Mouse (Mus musculus): Measurements from ENCODE around the gene Hamp2.
"Not testable (repeated sequence)": the region's sequence is repeated elsewhere in the genome, so short reads cannot be mapped to it uniquely, and the experiment has no call there.

Hamp2 gene

DNA sequence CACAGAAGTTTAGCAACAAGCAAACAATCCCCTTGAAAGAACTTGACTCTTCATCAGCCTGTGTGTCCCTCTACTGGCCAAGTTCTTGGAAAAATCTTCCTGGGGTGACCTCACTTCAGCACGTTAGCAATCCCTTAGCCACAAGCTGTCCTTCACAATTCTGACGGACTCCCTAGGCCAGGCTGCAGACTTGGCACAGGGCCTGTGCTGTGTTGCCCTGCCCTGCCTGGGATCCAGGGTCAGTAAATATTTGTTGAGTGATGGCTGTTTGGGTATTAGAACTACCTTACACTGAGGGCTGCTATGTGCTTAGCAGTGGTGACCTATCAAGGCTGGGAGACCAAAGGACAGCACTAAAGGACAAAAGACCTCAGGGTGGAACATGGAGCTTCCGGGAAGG is 29.6 kb upstream of the Hamp2 start:
- no peak for DNase-seq (ENCODE audit: low read depth in 2 of 2, low spot score in 2 of 2)

DNA sequence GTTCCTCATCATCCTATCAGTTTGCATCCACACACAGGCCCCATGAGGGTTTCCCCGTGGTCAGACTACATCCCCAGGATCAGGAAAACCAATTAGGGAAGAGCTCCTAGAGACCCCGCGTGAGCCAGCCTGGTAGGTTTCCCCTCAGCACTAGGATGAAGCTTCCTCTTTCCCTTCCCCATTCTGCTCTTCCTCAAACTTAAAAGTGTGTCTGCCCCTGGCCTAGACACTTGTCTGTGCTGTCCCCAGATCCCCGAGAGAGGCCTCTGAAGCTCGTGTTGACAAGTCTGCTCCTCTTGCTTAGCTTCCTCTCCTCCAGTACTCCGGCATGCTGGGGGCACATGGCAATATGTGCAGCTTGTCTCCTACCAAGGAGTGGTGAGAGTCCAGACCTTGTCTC is 29.0 kb upstream of the Hamp2 start:
- no peak for DNase-seq (ENCODE audit: low read depth in 2 of 2, low spot score in 2 of 2)

DNA sequence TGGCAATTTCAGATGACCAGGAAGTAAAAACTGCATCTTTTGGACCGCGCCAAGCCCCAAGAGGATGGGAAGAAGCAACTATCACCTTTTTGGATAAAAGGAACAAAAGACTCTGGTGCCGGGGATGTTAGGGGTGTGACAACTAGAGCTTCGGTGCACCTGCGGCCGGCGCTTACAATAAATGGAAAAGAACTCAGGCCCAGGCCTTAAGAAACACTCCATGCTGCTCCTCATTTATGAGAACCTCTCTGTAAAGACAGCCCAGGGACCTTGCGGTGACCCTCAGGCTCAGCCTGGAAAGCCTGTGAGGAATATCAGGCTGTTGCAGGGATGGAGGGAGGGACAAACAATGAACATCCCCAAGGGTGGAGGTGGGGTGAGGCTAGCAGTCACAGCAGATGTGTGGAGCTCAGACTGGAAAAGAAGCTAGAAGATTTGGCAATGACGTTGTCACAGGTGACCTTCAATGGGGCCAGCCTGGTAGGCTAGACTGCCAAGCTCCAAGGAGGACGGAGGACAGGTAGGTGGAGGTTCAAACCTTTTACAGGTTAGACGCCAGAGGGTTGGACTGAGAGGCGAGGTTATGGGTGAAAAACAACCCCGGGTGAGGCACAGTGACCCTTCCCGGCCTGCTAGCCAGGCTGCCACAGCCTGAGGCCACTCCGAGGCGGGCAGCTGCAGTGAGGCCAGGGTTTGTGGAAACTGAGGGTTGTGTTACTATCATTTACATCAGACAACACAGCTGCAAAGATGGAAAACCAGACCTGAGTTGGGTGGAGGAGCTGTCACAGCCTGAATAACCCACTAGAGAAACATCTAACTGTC is 28.2 kb upstream of the Hamp2 start:
- DNase-seq (ENCODE audit: low read depth in 2 of 2, low spot score in 2 of 2): no peak

DNA sequence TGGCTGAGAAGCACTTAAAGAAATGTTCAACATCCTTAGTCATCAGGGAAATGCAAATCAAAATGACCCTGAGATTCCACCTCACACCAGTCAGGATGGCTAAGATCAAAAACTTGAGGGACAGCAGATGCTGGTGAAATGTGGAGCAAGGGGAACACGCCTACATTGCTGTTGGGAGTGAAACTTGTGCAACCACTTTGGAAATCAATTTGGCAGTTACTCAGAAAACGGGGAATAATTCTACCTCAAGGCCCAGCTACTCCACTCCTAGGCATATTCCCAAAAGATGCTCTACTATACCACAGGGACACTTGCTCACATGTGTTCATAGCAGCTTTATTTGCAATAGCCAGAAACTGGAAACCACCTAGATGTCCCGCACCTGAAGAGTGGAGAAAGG is 25.4 kb upstream of the Hamp2 start:
- not testable (repeated sequence) for DNase-seq (ENCODE audit: low read depth in 2 of 2, low spot score in 2 of 2)

DNA sequence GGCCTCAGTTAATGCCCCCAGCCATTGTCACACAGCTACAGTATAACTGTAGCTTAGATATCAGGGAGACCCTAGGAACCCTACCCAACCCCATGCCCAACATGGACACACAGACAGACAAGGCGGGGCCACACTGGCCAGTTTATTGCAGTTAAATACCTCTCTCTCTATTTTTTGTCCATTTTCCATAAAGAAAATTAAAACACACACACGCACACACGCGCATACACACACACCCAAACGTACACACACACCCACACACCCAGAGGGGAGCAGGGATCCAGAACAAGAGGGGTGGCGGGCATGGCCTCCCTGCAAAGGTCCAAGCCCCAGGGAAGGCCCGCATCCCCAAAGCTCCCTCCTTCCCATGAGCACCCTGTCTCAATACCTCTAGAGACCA is 21.4 kb upstream of the Hamp2 start:
- no peak for DNase-seq (ENCODE audit: low read depth in 2 of 2, low spot score in 2 of 2)

DNA sequence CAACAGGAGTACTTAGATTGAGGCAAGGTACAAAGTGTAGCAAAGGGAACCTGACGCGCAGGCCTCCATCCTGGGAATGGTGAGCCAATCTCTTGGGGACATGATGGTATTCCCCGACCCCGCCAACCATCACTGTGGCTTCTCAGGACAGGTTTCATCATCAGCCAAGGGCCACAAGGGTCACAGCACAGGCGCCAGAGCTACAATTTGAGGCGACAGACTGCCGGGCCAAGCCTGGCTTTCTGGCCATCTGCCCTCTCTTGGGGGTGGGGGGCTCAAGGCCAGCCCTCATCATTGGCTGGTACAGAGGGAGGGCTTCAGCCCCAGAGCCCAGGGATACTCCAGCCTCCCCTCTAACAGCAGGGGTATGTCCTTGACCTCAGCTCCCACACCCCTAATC is 21.0 kb upstream of the Hamp2 start:
- not testable (repeated sequence) for DNase-seq (ENCODE audit: low read depth in 2 of 2, low spot score in 2 of 2)

DNA sequence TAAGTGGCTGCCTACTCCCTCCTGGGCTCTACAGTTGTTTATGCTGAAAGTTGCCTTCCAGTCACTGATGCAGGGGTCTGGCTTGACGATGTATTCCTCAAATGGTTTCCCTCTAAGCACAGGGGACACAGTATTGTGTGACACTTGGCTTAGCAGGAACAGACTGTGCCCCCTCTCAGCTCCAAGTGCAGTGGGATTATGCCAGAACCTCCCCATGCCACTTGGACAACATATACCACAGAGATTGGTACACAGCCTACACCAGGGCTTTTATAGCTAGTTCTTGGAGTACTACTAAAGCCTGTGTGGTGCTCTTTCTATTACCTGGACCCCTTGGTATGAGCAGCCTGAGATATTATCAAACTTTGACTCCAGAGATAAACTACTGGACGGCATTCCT is 20.2 kb upstream of the Hamp2 start:
- DNase-seq (ENCODE audit: low read depth in 2 of 2, low spot score in 2 of 2): not testable (repeated sequence)

DNA sequence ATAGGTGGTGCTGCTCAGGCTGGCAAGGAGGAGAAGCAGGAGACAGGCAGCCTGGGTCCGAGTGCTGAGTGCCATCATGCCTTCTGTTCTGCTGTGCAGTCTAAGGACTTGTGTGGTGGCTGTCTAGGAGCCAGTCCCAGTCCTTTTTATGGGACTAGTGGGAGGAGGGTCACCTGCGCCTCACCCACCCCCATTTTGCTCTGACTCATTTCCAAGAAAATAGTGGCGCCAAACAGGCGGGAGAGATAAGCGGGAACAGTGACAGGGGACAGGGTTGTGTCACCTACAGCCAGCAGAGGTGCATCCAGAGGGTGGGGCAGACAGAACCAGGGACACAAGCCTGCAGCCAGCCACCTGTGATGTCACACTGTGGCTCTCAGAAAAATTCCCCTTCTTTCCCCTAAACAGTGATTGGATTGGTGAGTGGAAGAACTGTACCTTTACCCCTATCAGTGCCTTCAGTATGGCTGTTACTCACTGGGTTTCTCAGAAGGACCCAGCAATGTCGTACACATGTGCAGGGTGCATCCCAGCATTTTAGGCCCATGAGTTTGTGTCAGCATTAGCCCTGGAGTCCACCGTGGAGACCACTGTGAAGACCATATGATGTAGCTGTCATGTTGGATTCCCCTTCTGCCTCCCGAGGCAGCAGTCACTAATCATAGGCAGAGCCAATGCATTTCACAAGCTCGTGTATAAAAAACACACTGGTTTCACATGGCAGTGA is 19.6 kb upstream of the Hamp2 start, which contains the start of gene Hamp:
Hamp (minus strand) TSS at position 124 of the 727 bp plus-strand sequence.
- DNase-seq (ENCODE audit: low read depth in 2 of 2, low spot score in 2 of 2): no peak

DNA sequence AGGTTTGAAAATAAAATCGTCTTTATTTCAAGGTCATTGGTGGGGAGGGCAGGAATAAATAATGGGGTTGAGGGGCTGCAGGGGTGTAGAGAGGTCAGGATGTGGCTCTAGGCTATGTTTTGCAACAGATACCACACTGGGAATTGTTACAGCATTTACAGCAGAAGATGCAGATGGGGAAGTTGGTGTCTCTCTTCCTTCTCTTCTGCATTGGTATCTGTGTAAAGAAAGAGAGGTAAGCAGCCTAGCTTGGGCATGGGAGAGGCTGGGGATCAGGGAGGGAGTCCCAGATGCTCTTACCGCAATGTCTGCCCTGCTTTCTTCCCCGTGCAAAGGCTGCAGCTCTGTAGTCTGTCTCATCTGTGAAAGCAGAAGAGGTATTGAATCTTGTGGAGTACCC is 17.9 kb upstream of the Hamp2 start:
- not testable (repeated sequence) for DNase-seq (ENCODE audit: low read depth in 2 of 2, low spot score in 2 of 2)

DNA sequence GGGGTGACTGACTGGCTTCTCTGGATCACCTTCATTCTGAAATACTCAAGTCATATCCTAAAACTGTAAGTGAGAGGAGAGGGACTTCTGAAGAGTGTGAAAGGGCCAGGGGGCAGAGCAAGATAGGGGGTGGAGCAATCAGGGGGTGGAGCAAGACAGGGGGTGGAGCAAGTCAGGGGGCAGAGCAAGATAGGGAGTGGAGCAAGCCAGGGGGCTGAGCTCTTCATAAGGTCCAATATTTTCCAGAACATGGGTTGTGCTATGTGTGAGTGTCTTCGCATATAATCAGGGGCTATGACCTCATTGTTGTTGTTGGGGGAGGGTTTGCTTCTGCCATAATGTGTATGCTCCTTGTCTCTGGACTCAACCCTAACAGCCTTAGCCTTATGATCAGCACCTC is 15.6 kb upstream of the Hamp2 start:
- DNase-seq (ENCODE audit: low read depth in 2 of 2, low spot score in 2 of 2): not testable (repeated sequence)

DNA sequence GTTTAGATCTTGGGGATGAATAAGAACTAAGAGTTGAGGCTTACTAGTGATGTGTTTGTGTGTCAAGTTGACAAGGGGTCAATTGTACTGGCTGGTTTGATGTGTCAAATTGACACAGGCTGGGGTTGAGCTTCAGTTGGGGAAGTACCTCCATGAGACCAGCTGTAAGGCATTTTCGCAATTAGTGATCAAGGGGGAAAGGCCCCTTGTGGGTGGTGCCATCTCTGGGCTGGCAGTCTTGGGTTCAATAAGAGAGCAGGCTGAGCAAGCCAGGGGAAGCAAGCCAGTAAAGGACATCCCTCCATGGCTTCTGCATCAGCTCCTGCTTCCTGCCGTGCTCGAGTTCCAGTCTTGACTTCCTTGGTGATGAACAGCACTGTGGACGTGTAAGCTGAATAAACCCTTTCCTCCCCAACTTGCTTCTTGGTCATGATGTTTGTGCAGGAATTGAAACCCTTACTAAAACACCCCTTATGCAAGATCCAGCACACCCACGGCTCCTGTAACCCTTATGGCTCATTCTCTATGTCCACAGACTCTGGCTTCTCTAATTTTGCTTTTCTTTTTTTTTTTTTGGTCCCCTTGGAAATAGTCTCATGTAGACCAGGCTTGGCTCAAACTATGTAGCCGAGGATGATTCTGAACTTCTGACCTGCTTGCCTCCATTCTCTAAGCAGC is 11.1 kb upstream of the Hamp2 start:
- DNase-seq (ENCODE audit: low read depth in 2 of 2, low spot score in 2 of 2): not testable (repeated sequence)

DNA sequence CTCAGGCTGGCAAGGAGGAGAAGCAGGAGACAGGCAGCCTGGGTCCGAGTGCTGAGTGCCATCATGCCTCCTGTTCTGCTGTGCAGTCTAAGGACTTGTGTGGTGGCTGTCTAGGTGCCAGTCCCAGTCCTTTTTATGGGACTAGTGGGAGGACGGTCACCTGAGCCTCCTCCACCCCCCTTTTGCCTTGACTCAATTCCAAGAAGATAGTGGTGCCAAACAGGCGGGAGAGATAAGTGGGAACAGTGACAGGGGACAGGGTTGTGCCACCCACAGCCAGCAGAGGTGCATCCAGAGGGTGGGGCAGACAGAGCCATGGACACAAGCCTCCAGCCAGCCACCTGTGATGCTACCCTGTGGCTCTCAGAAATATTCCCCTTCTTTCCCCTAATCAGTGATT is 410 bp downstream of the Hamp2 start:
- DNase-seq (ENCODE audit: low read depth in 2 of 2, low spot score in 2 of 2): no peak

DNA sequence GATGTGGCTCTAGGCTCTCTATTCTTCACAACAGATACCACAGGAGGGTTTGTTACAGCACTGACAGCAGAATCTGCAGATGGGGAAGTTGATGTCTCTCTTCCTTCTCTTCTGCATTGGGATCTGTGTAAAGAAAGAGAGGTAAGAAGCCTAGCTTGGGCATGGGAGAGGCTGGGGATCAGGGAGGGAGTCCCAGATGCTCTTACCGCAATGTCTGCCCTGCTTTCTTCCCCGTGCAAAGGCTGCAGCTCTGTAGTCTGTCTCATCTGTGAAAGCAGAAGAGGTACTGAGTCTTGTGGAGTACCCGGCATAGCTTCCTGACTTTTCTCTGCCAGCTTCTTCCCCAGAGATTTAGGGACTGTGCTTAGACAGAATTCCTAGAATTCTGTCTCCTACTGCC is 2.0 kb downstream of the Hamp2 start:
- DNase-seq (ENCODE audit: low read depth in 2 of 2, low spot score in 2 of 2): not testable (repeated sequence)

DNA sequence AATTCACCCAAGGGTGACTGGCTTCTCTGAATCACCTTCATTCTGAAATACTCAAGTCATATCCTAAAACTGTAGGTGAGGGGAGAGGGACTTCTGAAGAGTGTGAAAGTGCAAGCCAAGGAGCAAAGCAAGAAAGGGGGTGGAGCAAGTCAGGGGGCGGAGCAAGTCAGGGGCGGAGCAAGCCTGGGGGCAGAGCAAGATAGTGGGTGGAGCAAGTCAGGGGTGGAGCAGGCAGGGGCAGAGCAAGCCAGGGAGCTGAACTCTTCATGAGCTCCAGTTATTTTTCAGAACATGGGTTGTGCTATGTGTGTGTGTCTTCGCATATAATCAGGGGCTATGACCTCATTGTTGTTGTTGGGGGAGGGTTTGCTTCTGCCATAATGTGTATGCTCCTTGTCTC is 4.3 kb downstream of the Hamp2 start:
- peak; percentile 35 to 64 for DNase-seq (ENCODE audit: low read depth in 2 of 2, low spot score in 2 of 2)

DNA sequence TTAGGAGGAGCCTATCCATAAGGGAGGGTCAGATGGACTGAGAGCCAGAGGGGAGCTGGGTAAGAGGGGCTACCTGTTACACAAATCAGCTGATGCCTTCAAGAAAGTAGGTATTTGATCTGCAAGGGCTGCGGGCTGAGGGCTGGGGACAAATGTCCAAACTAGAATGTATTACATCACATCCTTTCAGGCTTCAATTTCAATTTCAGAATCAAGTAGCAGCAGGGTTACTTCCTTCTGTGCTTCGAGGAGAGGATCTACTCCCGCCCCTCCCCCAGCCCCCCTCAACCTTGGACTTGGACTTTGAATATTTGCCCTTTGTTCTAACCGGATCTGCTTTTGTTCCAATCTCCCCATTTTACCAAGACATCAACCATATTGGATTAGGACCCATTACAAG is 7.3 kb downstream of the Hamp2 start:
- no peak for DNase-seq (ENCODE audit: low read depth in 2 of 2, low spot score in 2 of 2)

DNA sequence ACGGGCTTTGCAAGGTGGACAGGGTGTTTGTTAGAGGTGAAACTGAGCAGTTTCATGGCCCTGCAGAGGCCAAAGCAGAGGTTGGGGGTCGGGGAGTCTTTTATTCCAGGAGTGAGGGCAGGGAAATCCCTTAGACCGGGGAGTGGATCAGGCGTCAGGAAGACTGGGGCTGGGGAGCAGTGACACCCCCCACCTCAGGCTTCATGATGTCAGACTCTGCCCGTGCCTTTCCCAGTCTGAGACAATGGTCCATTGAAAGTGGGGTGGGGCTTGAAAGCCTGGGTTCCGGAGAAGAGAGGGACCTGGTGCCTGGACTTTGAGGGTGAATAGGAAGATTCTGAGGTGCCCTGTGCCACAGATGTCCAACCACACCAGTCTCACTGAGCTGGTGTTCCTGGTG is 7.8 kb downstream of the Hamp2 start:
- no peak for DNase-seq (ENCODE audit: low read depth in 2 of 2, low spot score in 2 of 2)

DNA sequence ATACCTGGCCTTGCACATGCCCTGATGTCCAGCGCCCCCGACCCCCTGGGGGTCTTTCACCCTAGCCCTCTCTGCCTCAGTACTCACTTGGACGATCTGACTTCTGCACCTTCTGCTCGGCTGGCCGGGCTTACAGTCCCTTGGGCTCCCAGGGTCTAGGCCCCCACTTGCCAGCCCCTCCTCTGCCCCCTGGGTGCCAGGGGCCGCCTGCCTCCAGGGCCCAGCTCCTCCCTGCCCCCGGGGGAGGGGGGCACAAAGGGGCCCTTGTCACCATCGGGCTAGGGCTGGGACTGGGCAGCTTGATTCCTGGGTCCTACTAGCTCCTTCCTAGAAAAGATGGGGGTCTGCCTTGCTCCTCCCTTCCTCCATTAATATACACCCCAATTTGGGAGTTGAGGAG is 9.7 kb downstream of the Hamp2 start, which contains the start of gene Mag:
Mag (minus strand) TSS at position 142 of the 400 bp plus-strand sequence.
- no peak for DNase-seq (ENCODE audit: low read depth in 2 of 2, low spot score in 2 of 2)

DNA sequence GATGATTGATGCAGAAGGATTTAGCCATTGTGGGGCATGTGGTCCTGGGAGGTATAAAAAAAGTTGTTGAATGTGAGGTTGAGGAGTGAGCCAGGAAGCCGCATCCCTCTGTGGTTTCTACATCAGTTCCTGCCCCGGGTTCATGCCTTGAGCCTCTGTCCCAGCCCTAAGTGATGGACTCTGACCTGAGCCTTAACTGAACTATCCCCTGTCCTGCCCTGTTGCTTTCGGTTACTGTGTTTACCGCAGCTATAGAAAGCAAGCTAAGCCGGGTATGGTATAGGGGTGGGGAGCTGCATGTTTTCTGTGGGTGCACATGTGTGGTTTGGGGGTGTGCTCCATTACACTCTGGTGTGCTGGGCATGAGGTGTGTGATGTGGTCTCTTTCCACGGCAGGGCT is 14.7 kb downstream of the Hamp2 start:
- peak; percentile 21 to 31 for DNase-seq (ENCODE audit: low read depth in 2 of 2, low spot score in 2 of 2)

DNA sequence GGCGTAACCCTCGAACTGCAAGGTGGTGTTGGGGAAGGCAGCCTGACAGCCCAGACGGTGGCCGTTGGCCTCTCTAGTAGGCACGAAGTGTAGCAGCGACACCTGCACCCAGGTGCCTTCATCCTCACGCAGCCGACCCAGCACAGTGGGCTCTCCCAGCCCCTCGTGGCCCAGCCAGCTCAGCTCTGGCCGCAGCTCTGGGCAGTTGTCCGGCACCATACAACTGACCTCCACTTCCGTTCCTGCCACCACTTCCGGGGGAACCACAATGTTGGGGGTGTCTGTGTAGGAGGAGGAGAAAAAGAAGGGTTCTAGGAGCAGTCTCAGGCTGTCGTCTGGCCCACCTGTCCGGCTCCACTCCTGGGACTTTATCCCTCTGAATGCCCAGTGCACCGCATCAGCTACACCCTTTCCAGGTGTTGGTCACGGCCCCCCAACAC is 15.5 kb downstream of the Hamp2 start:
- DNase-seq (ENCODE audit: low read depth in 2 of 2, low spot score in 2 of 2): no peak

DNA sequence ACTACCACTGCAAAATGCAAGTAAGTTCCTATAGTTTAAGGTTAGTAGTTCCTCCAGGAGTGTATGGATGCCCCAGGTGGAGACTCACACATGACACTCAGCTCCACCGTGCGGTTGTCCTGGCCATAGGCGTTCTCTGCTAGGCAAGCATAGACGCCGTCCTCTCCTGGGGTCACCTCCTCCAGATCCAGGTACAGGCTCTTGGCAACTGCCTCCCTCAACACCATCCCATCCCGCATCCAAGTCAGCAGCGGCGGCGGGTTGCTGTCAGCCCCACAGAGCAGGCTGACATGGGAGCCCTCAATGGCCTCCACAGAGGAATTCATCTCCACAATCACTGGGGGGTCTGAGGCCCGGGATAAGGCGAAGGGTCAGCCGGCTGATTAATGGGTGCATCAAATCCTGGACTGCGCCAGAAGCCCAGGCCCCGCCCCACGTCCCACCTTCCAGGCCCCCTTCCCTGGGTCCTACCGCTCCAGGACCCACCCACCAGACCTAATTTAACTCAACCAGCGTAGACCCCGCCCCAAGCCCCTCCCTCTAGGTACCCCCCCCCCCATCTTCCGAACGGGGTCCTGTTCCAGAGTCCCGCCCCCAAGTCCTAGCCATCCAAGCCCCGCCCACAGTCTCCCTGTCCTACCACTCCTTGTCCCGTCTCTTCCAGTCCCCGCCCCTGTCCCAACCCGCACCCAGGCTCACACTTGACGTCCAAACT is 16.0 kb downstream of the Hamp2 start:
- DNase-seq (ENCODE audit: low read depth in 2 of 2, low spot score in 2 of 2): no peak

DNA sequence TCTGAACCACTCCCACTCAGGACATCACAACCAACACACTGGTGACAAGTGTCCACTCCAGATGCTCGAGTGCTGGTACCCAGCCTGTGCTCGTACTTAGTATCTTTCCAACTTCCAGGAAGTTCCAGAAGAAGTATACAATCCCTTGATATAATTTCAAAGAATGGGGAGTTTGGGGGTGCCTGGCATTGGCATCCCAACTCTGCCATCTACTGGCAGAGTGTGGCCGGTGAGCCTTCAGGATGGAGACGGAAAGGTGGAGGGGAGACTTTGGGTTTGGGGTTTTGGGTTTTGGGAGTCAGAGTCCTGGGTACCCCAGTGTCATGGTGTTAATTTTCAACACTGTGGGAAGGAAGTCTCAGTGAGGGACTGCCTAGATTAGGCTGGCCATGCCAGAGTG is 20.4 kb downstream of the Hamp2 start:
- peak in 1 of 2 experiments; percentile 19 for DNase-seq (ENCODE audit: low read depth in 2 of 2, low spot score in 2 of 2)
